Mouse (Mus musculus): Measurements from ENCODE around the gene Hgd. TPM values are rescaled to one million over a fixed set of nuclear protein-coding genes. Genes with fewer than 3 reads are reported as not detected.

Gene Hgd
- polyA plus RNA-seq, 1 experiment: not detected

DNA sequence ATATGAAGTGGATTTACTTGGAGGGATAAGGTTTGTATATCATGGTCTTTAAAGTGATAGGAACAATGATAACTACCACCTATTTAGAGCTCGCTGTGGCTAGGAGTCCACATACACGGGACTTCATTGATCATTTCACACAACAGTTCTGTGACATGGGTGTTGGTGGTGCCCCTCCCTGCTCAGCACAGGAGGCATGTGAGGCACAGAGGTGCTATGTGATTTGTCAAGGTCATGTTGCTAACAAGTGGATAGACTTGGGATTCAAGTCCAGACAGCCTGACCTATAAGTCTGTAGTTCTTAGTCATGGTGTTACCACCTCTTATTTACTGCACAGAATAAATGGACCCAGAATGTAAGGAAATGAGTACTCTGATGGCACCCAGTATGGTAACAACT is 29.0 kb upstream of the Hgd start:
- Histone ChIP-seq H3K36me3 (ENCODE audit: control insufficient read depth) (peaks cover 2% of the 10 kb centered on the region), H3K9me3 (ENCODE audit: control insufficient read depth, low read length) (no peaks in the 10 kb centered on the region), H3K4me3 (replicated peaks) (no peak overlapping the region), H3K27me3 (ENCODE audit: control insufficient read depth) (no peaks in the 10 kb centered on the region), H3K4me1 (ENCODE audit: control insufficient read depth) (peaks cover 4% of the 10 kb centered on the region)
- TF ChIP-seq TAL1 (IDR thresholded peaks at IDR 0.05; ENCODE audit: low read length) (no peak), GATA1 (IDR thresholded peaks at IDR 0.05; ENCODE audit: low read length) (no peak)

DNA sequence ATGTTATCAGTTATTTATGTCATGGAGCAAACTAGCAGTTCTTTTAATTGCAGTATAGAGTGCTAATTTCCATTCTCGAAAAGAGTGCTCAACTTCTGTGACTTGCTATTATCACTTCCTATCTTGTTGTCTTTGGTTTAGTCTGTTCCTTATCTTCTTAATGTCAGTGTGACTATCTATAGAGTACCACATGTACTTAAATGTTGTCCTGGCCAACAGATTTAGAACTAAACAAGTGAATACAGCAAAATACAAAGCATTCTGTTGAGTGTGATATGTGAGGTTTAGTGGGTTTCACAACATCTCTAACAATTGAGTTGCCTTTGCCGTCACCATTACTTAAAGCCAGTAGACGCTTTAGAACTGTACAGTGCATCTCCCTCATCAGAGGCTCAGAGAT is 27.1 kb upstream of the Hgd start:
- Histone ChIP-seq H3K4me3 (replicated peaks) (no peak overlapping the region), H3K27me3 (ENCODE audit: control insufficient read depth) (no peaks in the 10 kb centered on the region), H3K9me3 (ENCODE audit: control insufficient read depth, low read length) (no peaks in the 10 kb centered on the region), H3K4me1 (ENCODE audit: control insufficient read depth) (peaks cover 4% of the 10 kb centered on the region), H3K36me3 (ENCODE audit: control insufficient read depth) (peaks cover 8% of the 10 kb centered on the region)
- TF ChIP-seq TAL1 (IDR thresholded peaks at IDR 0.05; ENCODE audit: low read length): no peak
- no peak for TF ChIP-seq GATA1 (IDR thresholded peaks at IDR 0.05; ENCODE audit: low read length)

DNA sequence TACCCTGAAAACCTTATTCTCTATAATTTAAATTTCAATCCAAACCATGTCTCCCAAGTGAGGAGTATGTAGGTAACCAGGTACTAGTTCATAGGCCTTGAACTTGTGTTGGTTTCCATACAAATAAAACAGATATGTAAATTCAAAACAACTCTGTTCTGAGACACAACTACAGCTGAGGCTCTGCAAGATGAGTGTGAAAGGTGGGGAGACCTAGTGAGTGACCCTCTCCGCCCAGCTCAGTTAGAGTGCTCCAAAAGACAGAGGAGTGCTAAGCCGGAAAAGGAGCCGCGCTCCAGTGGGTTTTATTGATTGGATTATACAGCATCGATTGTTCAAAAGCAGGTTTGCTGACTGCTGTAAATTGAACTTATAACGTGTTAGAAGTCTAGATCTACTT is 17.5 kb upstream of the Hgd start:
- no peaks in the 10 kb centered on the region for H3K9me3 ChIP-seq (ENCODE audit: control insufficient read depth, low read length)
- no peak for TF ChIP-seq GATA1 (IDR thresholded peaks at IDR 0.05; ENCODE audit: low read length)
- no peak for TF ChIP-seq TAL1 (IDR thresholded peaks at IDR 0.05; ENCODE audit: low read length)
- H3K36me3 ChIP-seq (ENCODE audit: control insufficient read depth): peaks cover 17% of the 10 kb centered on the region
- no peak overlapping the region for H3K4me3 ChIP-seq (replicated peaks)
- no peaks in the 10 kb centered on the region for H3K27me3 ChIP-seq (ENCODE audit: control insufficient read depth)
- peaks cover 8% of the 10 kb centered on the region for H3K4me1 ChIP-seq (ENCODE audit: control insufficient read depth)

DNA sequence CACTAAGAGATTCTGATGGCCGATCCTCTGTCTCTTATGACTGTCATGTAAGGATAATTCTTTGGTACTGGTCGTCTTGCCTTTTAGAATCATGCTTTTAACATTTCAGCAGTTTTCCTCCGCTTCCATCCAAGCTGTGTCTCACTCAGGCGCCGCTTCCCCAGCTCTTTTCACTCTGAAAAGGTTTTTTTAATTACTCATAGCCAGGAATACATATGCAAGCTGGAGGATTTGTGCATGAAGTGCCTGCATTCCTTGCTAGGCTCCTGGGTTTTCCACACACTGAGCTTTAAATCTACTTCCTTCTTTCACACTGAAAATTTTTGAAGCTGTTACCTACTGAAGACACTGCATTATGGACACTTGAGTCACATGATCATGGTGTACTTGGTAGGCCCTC is 17.0 kb upstream of the Hgd start:
- Histone ChIP-seq H3K36me3 (ENCODE audit: control insufficient read depth) (peaks cover 16% of the 10 kb centered on the region), H3K27me3 (ENCODE audit: control insufficient read depth) (no peaks in the 10 kb centered on the region), H3K4me3 (replicated peaks) (no peak overlapping the region), H3K9me3 (ENCODE audit: control insufficient read depth, low read length) (no peaks in the 10 kb centered on the region), H3K4me1 (ENCODE audit: control insufficient read depth) (peaks cover 8% of the 10 kb centered on the region)
- TF ChIP-seq GATA1 (IDR thresholded peaks at IDR 0.05; ENCODE audit: low read length) (no peak), TAL1 (IDR thresholded peaks at IDR 0.05; ENCODE audit: low read length) (no peak)

DNA sequence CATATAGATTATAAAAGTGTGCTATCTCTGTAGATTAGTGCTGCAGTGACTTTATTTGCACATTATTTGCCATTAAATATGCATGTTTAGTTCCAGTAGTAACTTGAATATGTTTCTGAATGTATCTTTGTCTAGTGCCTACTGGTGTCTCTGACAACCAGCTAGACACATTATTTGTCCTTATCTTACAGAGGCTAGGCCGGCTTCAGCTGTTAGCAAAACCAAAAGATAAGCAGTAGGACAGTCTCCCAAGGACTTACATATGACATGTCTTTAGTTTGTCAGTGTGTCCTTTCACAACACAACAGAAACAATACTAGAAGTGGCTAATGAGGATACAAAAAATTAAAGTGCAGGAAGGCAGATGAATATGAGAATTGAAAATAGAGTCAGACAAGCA is 14.8 kb upstream of the Hgd start:
- H3K36me3 ChIP-seq (ENCODE audit: control insufficient read depth): peaks cover 9% of the 10 kb centered on the region
- TF ChIP-seq GATA1 (IDR thresholded peaks at IDR 0.05; ENCODE audit: low read length) (no peak), TAL1 (IDR thresholded peaks at IDR 0.05; ENCODE audit: low read length) (no peak)
- no peaks in the 10 kb centered on the region for H3K9me3 ChIP-seq (ENCODE audit: control insufficient read depth, low read length)
- no peak overlapping the region for H3K4me3 ChIP-seq (replicated peaks)
- H3K27me3 ChIP-seq (ENCODE audit: control insufficient read depth): no peaks in the 10 kb centered on the region
- H3K4me1 ChIP-seq (ENCODE audit: control insufficient read depth): peaks cover 8% of the 10 kb centered on the region

DNA sequence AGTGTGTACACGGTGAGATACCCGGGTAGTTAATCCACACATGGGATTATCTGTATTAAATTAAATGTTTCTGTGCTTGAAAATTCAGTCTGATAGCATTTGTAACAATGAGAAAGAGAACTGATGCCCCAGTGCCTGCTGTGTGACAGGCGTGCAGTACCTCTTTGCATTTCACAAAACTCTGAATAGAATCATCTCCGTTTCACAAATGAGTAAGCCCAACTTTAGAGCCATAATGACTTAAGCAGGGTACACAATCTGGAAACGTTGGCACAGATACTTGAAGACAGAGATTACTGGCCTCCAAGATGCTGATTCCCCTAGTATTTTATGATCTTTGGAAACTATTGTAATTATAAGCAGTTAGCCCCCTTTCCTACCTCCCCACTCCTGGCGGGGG is 13.8 kb upstream of the Hgd start:
- TF ChIP-seq GATA1 (IDR thresholded peaks at IDR 0.05; ENCODE audit: low read length) (no peak), TAL1 (IDR thresholded peaks at IDR 0.05; ENCODE audit: low read length) (no peak)
- H3K27me3 ChIP-seq (ENCODE audit: control insufficient read depth): no peaks in the 10 kb centered on the region
- peaks cover 11% of the 10 kb centered on the region for H3K36me3 ChIP-seq (ENCODE audit: control insufficient read depth)

DNA sequence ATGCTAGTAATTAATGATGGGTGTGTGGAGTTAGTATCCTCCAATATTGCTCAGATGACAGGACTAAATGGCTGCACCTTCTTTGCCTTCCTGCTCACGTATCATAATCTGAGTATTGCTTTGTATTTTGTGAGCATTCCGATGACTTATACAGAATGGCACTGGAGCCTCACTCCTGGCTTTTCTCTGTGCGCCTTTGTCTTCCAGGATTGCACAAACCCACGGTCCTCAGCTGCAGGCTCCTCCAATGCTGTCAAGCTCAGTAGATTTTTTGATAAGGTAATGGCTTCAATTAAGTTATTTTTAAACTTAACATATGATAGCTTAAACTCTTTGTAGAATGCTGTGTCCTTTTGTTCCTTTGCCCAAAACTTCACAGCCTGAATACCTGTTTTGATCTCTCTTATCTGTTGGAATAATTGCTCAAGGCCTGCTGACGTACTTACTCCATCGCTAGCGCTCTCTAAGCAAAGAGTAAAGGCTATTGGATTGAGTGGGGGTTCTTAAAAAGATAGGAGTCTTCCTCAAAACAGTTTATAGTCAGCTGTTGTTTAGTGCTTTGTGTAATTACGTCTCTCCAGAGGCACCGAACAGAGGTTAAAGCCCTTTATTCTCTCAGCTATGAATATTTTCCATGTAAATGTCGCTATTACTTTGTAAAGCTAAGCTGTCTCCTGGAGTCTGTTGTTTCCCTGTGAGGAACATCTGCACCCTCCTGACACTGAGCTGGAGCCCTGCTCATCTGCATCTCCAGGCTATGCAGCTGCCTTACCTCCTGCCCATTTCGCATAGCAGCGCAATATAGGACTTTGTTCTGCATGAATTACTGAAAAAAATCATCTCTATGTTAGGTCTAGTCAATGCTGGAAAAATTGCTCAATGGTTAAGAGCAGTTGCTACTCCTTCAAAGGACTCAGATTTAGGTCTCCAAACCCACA is 12.6 kb upstream of the Hgd start:
- no peaks in the 10 kb centered on the region for H3K27me3 ChIP-seq (ENCODE audit: control insufficient read depth)
- no peak overlapping the region for H3K4me3 ChIP-seq (replicated peaks)
- peaks cover 8% of the 10 kb centered on the region for H3K4me1 ChIP-seq (ENCODE audit: control insufficient read depth)
- peaks cover 16% of the 10 kb centered on the region for H3K36me3 ChIP-seq (ENCODE audit: control insufficient read depth)
- H3K9me3 ChIP-seq (ENCODE audit: control insufficient read depth, low read length): peaks cover under 1% of the 10 kb centered on the region
- TF ChIP-seq GATA1 (IDR thresholded peaks at IDR 0.05; ENCODE audit: low read length) (no peak), TAL1 (IDR thresholded peaks at IDR 0.05; ENCODE audit: low read length) (no peak)

More for the DNA sequence above, 13.8 kb upstream of the Hgd start:
- H3K9me3 ChIP-seq (ENCODE audit: control insufficient read depth, low read length): no peaks in the 10 kb centered on the region
- H3K4me1 ChIP-seq (ENCODE audit: control insufficient read depth): peaks cover 8% of the 10 kb centered on the region
- H3K4me3 ChIP-seq (replicated peaks): no peak overlapping the region

DNA sequence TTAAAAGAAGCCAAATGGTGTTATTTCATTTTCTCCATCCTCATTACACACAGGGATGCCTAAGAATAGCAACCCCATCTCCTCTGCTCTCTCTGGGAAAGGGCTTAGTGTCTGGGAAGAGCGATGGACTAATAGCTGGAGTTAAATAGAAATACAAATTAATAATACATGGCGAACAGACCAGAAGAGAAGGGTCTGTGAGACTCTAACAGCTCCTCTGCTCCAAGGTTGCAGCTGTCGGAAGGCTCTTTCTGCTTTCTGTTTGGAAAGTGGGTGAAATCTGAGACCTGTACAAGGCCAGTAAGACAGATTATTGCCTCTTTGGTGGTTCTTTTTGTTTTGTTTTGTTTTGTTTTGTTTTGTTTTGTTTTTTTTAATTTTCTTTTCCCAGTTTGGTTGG is 8.4 kb upstream of the Hgd start:
- Histone ChIP-seq H3K27me3 (ENCODE audit: control insufficient read depth) (no peaks in the 10 kb centered on the region), H3K9me3 (ENCODE audit: control insufficient read depth, low read length) (peaks cover 6% of the 10 kb centered on the region), H3K4me3 (replicated peaks) (no peak overlapping the region), H3K36me3 (ENCODE audit: control insufficient read depth) (peaks cover 16% of the 10 kb centered on the region), H3K4me1 (ENCODE audit: control insufficient read depth) (no peaks in the 10 kb centered on the region)
- TF ChIP-seq TAL1 (IDR thresholded peaks at IDR 0.05; ENCODE audit: low read length) (no peak), GATA1 (IDR thresholded peaks at IDR 0.05; ENCODE audit: low read length) (no peak)

DNA sequence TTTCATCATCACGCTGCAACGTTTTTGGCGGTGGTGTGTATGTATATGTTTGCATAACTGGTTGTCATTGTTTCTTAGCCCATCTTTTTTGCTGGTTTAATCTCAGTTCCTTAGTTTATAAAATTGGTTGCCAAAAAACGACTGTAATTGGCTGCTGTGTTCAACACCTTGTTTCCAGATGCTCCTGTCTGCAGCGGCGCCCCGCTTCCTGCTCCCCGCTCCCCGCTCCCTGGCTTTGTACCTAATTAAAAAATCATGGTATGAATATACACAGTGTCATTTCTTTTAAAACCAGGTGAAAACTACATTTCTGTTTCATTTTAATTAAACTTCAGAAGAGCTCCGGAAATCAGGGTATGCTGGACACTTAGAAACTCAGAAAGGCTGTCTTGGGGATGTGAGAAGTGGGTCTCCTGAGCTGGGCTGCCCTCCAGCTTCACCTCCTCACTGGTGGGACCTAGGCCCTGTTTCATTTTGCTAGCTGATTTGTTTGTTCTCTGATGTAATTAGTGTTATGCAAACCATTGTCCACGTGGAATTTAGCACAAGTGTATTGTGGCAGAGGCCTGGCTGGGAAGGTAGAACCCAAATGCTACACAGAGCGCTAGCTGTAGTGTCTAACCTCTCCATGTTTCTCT is 7.7 kb upstream of the Hgd start:
- no peaks in the 10 kb centered on the region for H3K4me1 ChIP-seq (ENCODE audit: control insufficient read depth)

More for the DNA sequence above, 7.7 kb upstream of the Hgd start:
- no peak overlapping the region for H3K4me3 ChIP-seq (replicated peaks)
- no peaks in the 10 kb centered on the region for H3K27me3 ChIP-seq (ENCODE audit: control insufficient read depth)
- H3K9me3 ChIP-seq (ENCODE audit: control insufficient read depth, low read length): peaks cover 6% of the 10 kb centered on the region
- H3K36me3 ChIP-seq (ENCODE audit: control insufficient read depth): peaks cover 16% of the 10 kb centered on the region
- TF ChIP-seq GATA1 (IDR thresholded peaks at IDR 0.05; ENCODE audit: low read length): no peak
- TF ChIP-seq TAL1 (IDR thresholded peaks at IDR 0.05; ENCODE audit: low read length): no peak
